Comparison of ENCODE assay signal across 24 mouse cellular contexts in the genomic region with DNA sequence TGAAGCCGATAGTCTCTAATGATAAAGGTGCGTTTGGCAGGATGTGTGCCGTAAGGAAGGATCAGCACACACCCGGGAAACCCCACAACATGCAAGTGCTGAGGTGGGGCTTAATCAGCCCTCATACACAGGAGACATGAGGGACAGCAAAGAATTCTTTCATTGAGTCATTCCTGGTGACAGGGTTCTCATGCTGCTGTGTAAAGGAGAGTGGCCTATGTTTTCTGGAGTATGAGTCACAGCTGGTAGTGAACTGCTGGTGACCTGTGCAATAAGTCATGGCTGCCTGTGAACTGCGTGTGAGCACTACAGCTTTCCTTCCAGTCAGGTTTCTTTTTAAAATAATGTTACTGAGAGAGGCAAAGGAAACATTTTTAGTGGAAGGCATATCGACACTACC. TPM values are rescaled to one million over a fixed set of nuclear protein-coding genes. Genes with fewer than 3 reads are reported as not detected.
DNase-seq lines count a peak whose midpoint lies in the region; ATAC-seq and TF ChIP-seq lines count a peak whose summit lies in the region.
"Had no signal": no experiment of that assay in that cellular context is flagged by ENCODE, and none has a peak within 500 bp of the region (broad histone marks: within the 10 kb centered on the region; RNA-seq: fewer than 3 reads in every experiment).

No protein-coding gene starts in this region.

- ATAC-seq in hindbrain, embryonic 13.5 days (ENCODE audit: low FRiP score), result no peak
- ATAC-seq in intestine, embryonic 16.5 days, result no peak
- ATAC-seq: hindbrain, embryonic 16.5 days; intestine, postnatal 0 days had no signal

- 87% methylated on average over 6 of the region's 6 CpGs for WGBS in hindbrain, embryonic 13.5 days
- WGBS in hindbrain, embryonic 10.5 days, result 93% methylated on average over 6 of the region's 6 CpGs
- 84% methylated on average over 6 of the region's 6 CpGs for WGBS in intestine, embryonic 16.5 days

- no peaks in the 10 kb centered on the region for H3K4me1 ChIP-seq in hindbrain, embryonic 13.5 days (replicated peaks)
- H3K4me1 ChIP-seq in hindbrain, embryonic 10.5 days (replicated peaks), result no peaks in the 10 kb centered on the region
- peaks cover 10 to 17% of the 10 kb centered on the region in 2 experiments for H3K4me1 ChIP-seq in MEL (ENCODE audit: control insufficient read depth in 1 of 2, insufficient read depth in 2 of 2, low read length in 2 of 2)
- H3K4me1 ChIP-seq in intestine, embryonic 16.5 days (ENCODE audit: control insufficient read depth, insufficient read depth, low read length), result no peaks in the 10 kb centered on the region
- H3K4me1 ChIP-seq: embryonic facial prominence, embryonic 15.5 days; limb, embryonic 15.5 days; liver, embryonic 15.5 days had no signal

- TF ChIP-seq CTCF in MEL (IDR thresholded peaks at IDR 0.05 in 2 of 3, conservative IDR thresholded peaks at IDR 0.05 in 1 of 3; ENCODE audit: control insufficient read depth in 1 of 3, insufficient read depth in 1 of 3, low read depth in 2 of 3, low read length in 3 of 3, poor library complexity in 1 of 3, severe bottlenecking in 1 of 3), result no peak

- H3K9me3 ChIP-seq in hindbrain, embryonic 13.5 days, result no peaks in the 10 kb centered on the region
- no peaks in the 10 kb centered on the region for H3K9me3 ChIP-seq in hindbrain, embryonic 10.5 days
- H3K9me3 ChIP-seq in MEL (replicated peaks; ENCODE audit: insufficient read depth, low read length), result no peaks in the 10 kb centered on the region
- H3K9me3 ChIP-seq in intestine, embryonic 16.5 days (ENCODE audit: control insufficient read depth, low read length), result no peaks in the 10 kb centered on the region
- H3K9me3 ChIP-seq: embryonic facial prominence, embryonic 15.5 days; G1E; limb, embryonic 15.5 days; liver, embryonic 15.5 days had no signal

- no peak for TF ChIP-seq POLR2A in MEL (IDR thresholded peaks at IDR 0.05; ENCODE audit: control insufficient read depth in 1 of 2, insufficient read depth in 1 of 2, low read depth in 1 of 2, low read length in 2 of 2, poor library complexity in 1 of 2)

- intact Hi-C loops in left cerebral cortex, postnatal 36 days (cut with DNase I), result no loop called here

- H3K4me3 ChIP-seq in hindbrain, embryonic 13.5 days, result no peak overlapping the region
- no peak overlapping the region for H3K4me3 ChIP-seq in hindbrain, embryonic 10.5 days
- no peak overlapping the region for H3K4me3 ChIP-seq in MEL (ENCODE audit: control insufficient read depth in 1 of 2, insufficient read depth in 1 of 2, low read depth in 2 of 2, low read length in 2 of 2)
- H3K4me3 ChIP-seq in intestine, embryonic 16.5 days (ENCODE audit: low read length), result no peak overlapping the region
- H3K4me3 ChIP-seq: embryonic facial prominence, embryonic 15.5 days; limb, embryonic 15.5 days; liver, embryonic 15.5 days had no signal

- no peaks in the 10 kb centered on the region for H3K27me3 ChIP-seq in hindbrain, embryonic 13.5 days
- H3K27me3 ChIP-seq in hindbrain, embryonic 10.5 days (ENCODE audit: insufficient read depth, poor library complexity, severe bottlenecking), result no peaks in the 10 kb centered on the region
- no peaks in the 10 kb centered on the region for H3K27me3 ChIP-seq in MEL (ENCODE audit: control insufficient read depth in 1 of 2, insufficient read depth in 2 of 2, low read length in 2 of 2)
- H3K27me3 ChIP-seq in intestine, embryonic 16.5 days (replicated peaks; ENCODE audit: control insufficient read depth, insufficient read depth, low read length), result no peaks in the 10 kb centered on the region
- H3K27me3 ChIP-seq: embryonic facial prominence, embryonic 15.5 days; limb, embryonic 15.5 days; liver, embryonic 15.5 days had no signal

- H3K27ac ChIP-seq in hindbrain, embryonic 13.5 days, result peak overlapping the region; percentile 23; the same call in 1 of the 2 replicates
- H3K27ac ChIP-seq in hindbrain, embryonic 10.5 days, result no peak overlapping the region
- H3K27ac ChIP-seq in MEL (ENCODE audit: control insufficient read depth, low read depth, low read length), result peak overlapping the region; percentile 27
- H3K27ac ChIP-seq in intestine, embryonic 16.5 days (ENCODE audit: low read length), result no peak overlapping the region
- H3K27ac ChIP-seq: embryonic facial prominence, embryonic 15.5 days; limb, embryonic 15.5 days; liver, embryonic 15.5 days had no signal

- DNase-seq in hindbrain, embryonic 10.5 days (ENCODE audit: low spot score), result no peak
- DNase-seq in 3T3-L1 (ENCODE audit: low read depth, low spot score) (peak; percentile 83), MEL (ENCODE audit: low read depth, low spot score) (peak; percentile 52)
- peak; percentile 4 for DNase-seq in gonadal fat pad, adult 2 months (ENCODE audit: low read depth)
- DNase-seq in left cerebral cortex, postnatal 36 days (ENCODE audit: low spot score in 2 of 2), result no peak
- DNase-seq: cerebellum, adult 11-12 months; cerebellum, postnatal 14 days; embryo, embryonic 11 days; heart, adult 18-20 months; heart, postnatal 36 days; layer of hippocampus, postnatal 36 days; lung, postnatal 10 days; midbrain, embryonic 14.5 days; right cerebral cortex, postnatal 14 days; spleen, adult 18-20 months; thymus, postnatal 4 days had no signal

- H3K36me3 ChIP-seq in hindbrain, embryonic 13.5 days, result no peaks in the 10 kb centered on the region; the same call in 1 of the 2 replicates
- H3K36me3 ChIP-seq in hindbrain, embryonic 10.5 days, result 0 out of 2 replicates have a peak, but pooled peaks cover 3% of the 10 kb centered on the region
- peaks cover 4 to 45% of the 10 kb centered on the region in 2 experiments for H3K36me3 ChIP-seq in MEL (ENCODE audit: control insufficient read depth in 1 of 2, insufficient read depth in 2 of 2, low read length in 2 of 2)
- H3K36me3 ChIP-seq in intestine, embryonic 16.5 days (ENCODE audit: control insufficient read depth, insufficient read depth, low read length), result no peaks in the 10 kb centered on the region
- H3K36me3 ChIP-seq: embryonic facial prominence, embryonic 15.5 days; liver, embryonic 15.5 days had no signal

- no peak for TF ChIP-seq RAD21 in MEL (IDR thresholded peaks at IDR 0.05; ENCODE audit: low read depth, low read length)

- H3K9ac ChIP-seq in hindbrain, embryonic 13.5 days, result no peak overlapping the region
- no peak overlapping the region for H3K9ac ChIP-seq in MEL (ENCODE audit: control insufficient read depth, low read depth, low read length, poor library complexity, severe bottlenecking)
- H3K9ac ChIP-seq in intestine, embryonic 16.5 days (ENCODE audit: low read depth, low read length), result no peak overlapping the region
- H3K9ac ChIP-seq: embryonic facial prominence, embryonic 15.5 days; limb, embryonic 15.5 days; liver, embryonic 15.5 days had no signal

- H3K4me2 ChIP-seq in hindbrain, embryonic 13.5 days, result no peak overlapping the region
- no peak overlapping the region for H3K4me2 ChIP-seq in intestine, embryonic 16.5 days (ENCODE audit: low read depth, low read length)
- H3K4me2 ChIP-seq: embryonic facial prominence, embryonic 15.5 days; limb, embryonic 15.5 days; liver, embryonic 15.5 days had no signal

- no peak for TF ChIP-seq EP300 in MEL (IDR thresholded peaks at IDR 0.05; ENCODE audit: low read depth in 1 of 2, low read length in 2 of 2)

- no peaks in the 10 kb centered on the region for H3K79me2 ChIP-seq in MEL (ENCODE audit: control insufficient read depth, insufficient read depth, low read length, poor library complexity)

TF ChIP-seq in MEL, 35 proteins besides CTCF, POLR2A, EP300 and RAD21 (continues in another document):
- TF ChIP-seq USF2 (IDR thresholded peaks at IDR 0.05; ENCODE audit: borderline replicate concordance in 1 of 2, insufficient read depth in 1 of 2, low read depth in 1 of 2, low read length in 2 of 2) (no peak), ELF1 (IDR thresholded peaks at IDR 0.05; ENCODE audit: low read depth, low read length) (no peak), GABPA (IDR thresholded peaks at IDR 0.05; ENCODE audit: low read depth, low read length) (no peak), ZKSCAN1 (IDR thresholded peaks at IDR 0.05; ENCODE audit: low read depth, low read length) (no peak), ZMIZ1 (IDR thresholded peaks at IDR 0.05; ENCODE audit: low read depth, low read length) (no peak), UBTF (IDR thresholded peaks at IDR 0.05; ENCODE audit: borderline replicate concordance, insufficient read depth, low read depth, low read length) (no peak), E2F4 (IDR thresholded peaks at IDR 0.05; ENCODE audit: borderline replicate concordance, low read depth, low read length) (no peak)

RNA-seq across cellular contexts. Expression of gene Slc18a2, which starts 29.1 kb away (rescaled TPM):
- polyA plus RNA-seq in hindbrain, embryonic 13.5 days (2015; fragmentation: Nextera tagmentation; extraction: Ambion mirVana), result 15.1 and 16.3 TPM in 2 replicates
- 11.7 and 13.6 TPM in 2 replicates for polyA plus RNA-seq in hindbrain, embryonic 10.5 days (2016; fragmentation: Nextera tagmentation; extraction: Ambion mirVana)
- 1.0 and 1.5 TPM in 2 replicates for total RNA-seq in MEL (2012; rRNA removed)
- polyA plus RNA-seq in MEL (2012; ENCODE audit: insufficient read depth in 1 of 2, insufficient read length in 2 of 2, low read depth in 1 of 2, low replicate concordance in 2 of 2, missing spikeins in 1 of 2), result 1 to 10 TPM in 1 of 2 experiments, not detected in 1; 4.2 TPM
- polyA plus RNA-seq in gonadal fat pad, adult 2 months (2012; rRNA removed), result 0.09 and 0.13 TPM in 2 replicates
- polyA plus RNA-seq in intestine, embryonic 16.5 days (2015; fragmentation: Nextera tagmentation; extraction: Ambion mirVana), result 7.5 and 7.9 TPM in 2 replicates
- total RNA-seq in left cerebral cortex, postnatal 36 days (2021), result under 1 TPM in 1 of 2 experiments, not detected in 1; 0.16 TPM

RNA-seq across cellular contexts. Expression of gene Rps12-ps3, which starts 32.3 kb away (rescaled TPM):
- polyA plus RNA-seq in hindbrain, embryonic 13.5 days (2015; fragmentation: Nextera tagmentation; extraction: Ambion mirVana), result 5.4 and 8.9 TPM in 2 replicates
- polyA plus RNA-seq in hindbrain, embryonic 10.5 days (2016; fragmentation: Nextera tagmentation; extraction: Ambion mirVana), result 3.3 and 17.4 TPM in 2 replicates
- 348 and 662 TPM in 2 replicates for total RNA-seq in MEL (2012; rRNA removed)
- 1,000 to 10,000 TPM in 1 of 2 experiments, not detected in 1; 4,283 TPM for polyA plus RNA-seq in MEL (2012; ENCODE audit: insufficient read depth in 1 of 2, insufficient read length in 2 of 2, low read depth in 1 of 2, low replicate concordance in 2 of 2, missing spikeins in 1 of 2)
- polyA plus RNA-seq in gonadal fat pad, adult 2 months (2012; rRNA removed), result 3,373 and 3,658 TPM in 2 replicates
- polyA plus RNA-seq in intestine, embryonic 16.5 days (2015; fragmentation: Nextera tagmentation; extraction: Ambion mirVana), result 14.2 and 16.4 TPM in 2 replicates
- total RNA-seq in left cerebral cortex, postnatal 36 days (2021), result 100 to 1,000 TPM; 151 to 237 TPM

RNA-seq across cellular contexts. Expression of gene Pdzd8, which starts 55.8 kb away (rescaled TPM):
- 9.1 and 10.4 TPM in 2 replicates for polyA plus RNA-seq in hindbrain, embryonic 13.5 days (2015; fragmentation: Nextera tagmentation; extraction: Ambion mirVana)
- polyA plus RNA-seq in hindbrain, embryonic 10.5 days (2016; fragmentation: Nextera tagmentation; extraction: Ambion mirVana), result 8.3 and 9.5 TPM in 2 replicates
- 49.8 and 52.1 TPM in 2 replicates for total RNA-seq in MEL (2012; rRNA removed)
- 100 to 1,000 TPM in 1 of 2 experiments, 10 to 100 TPM in 1; 46.4 to 137 TPM for polyA plus RNA-seq in MEL (2012; ENCODE audit: insufficient read depth in 1 of 2, insufficient read length in 2 of 2, low read depth in 1 of 2, low replicate concordance in 2 of 2, missing spikeins in 1 of 2)
- 8.8 and 13.1 TPM in 2 replicates for polyA plus RNA-seq in gonadal fat pad, adult 2 months (2012; rRNA removed)
- polyA plus RNA-seq in intestine, embryonic 16.5 days (2015; fragmentation: Nextera tagmentation; extraction: Ambion mirVana), result 5.9 and 6.9 TPM in 2 replicates
- 10 to 100 TPM; 56.4 to 60.2 TPM for total RNA-seq in left cerebral cortex, postnatal 36 days (2021)

Comparison
In these comparisons a context has a peak if more than half of its experiments do, and no peak if none do; other contexts are left out.
1. H3K27ac ChIP-seq: peak in hindbrain, embryonic 13.5 days (single experiment) and MEL (single experiment); none in hindbrain, embryonic 10.5 days (single experiment) and intestine, embryonic 16.5 days (single experiment).
2. DNase-seq: peak in 3T3-L1 (single experiment), MEL (single experiment) and gonadal fat pad, adult 2 months (single experiment); none in hindbrain, embryonic 10.5 days (single experiment) and left cerebral cortex, postnatal 36 days (0 of 2).